Mouse (Mus musculus): ENCODE results near the gene Pbxip1.

GRCm38 (mm10) chr3:89421002-89421774, 15.3 kb upstream of the Pbxip1 start:
- TF ChIP-seq POLR2A (IDR thresholded peaks at IDR 0.05; ENCODE audit: borderline replicate concordance, control insufficient read depth, low read depth, low read length) (no peak), CTCF (IDR thresholded peaks at IDR 0.05; ENCODE audit: control insufficient read depth, insufficient read depth, low read length) (no peak)
